Mouse (Mus musculus) thymus, postnatal 14 days (tissue): ENCODE measurements around the gene Isyna1.
"Not testable (repeated sequence)": the region's sequence is repeated elsewhere in the genome, so short reads cannot be mapped to it uniquely, and the experiment has no call there.

Experiments used
- DNase-seq: peaks from one replicate; pipeline ENCODE4 v3.0.0; 2021

The Isyna1 gene

GRCm38 (mm10) chr8:70577207-70577606 is 17.0 kb upstream of the Isyna1 start:
- DNase-seq = no peak

GRCm38 (mm10) chr8:70583476-70584387 is 10.4 kb upstream of the Isyna1 start:
- DNase-seq = no peak

GRCm38 (mm10) chr8:70584606-70585257 is 9.4 kb upstream of the Isyna1 start:
- DNase-seq = no peak

GRCm38 (mm10) chr8:70585258-70585652 is 8.9 kb upstream of the Isyna1 start:
- peak; percentile 61 for DNase-seq

- DNase-seq = not testable (repeated sequence)
These were observed 6.2 kb upstream of the Isyna1 start for GRCm38 (mm10) chr8:70587955-70588354.

- DNase-seq = no peak
These were observed 2.6 kb upstream of the Isyna1 start for GRCm38 (mm10) chr8:70591569-70591968.

GRCm38 (mm10) chr8:70593173-70593572 is 1.0 kb upstream of the Isyna1 start:
- no peak for DNase-seq

- peak; percentile 56 for DNase-seq
These were observed 720 bp downstream of the Isyna1 start for GRCm38 (mm10) chr8:70594621-70595564.

- DNase-seq = no peak
These were observed 1.6 kb downstream of the Isyna1 start for GRCm38 (mm10) chr8:70595811-70596210.

- no peak for DNase-seq
These were observed 2.0 kb downstream of the Isyna1 start for GRCm38 (mm10) chr8:70596216-70596615.

GRCm38 (mm10) chr8:70596775-70597416 is 2.7 kb downstream of the Isyna1 start:
- DNase-seq = peak; percentile 69

- DNase-seq = no peak
These were observed 3.5 kb downstream of the Isyna1 start for GRCm38 (mm10) chr8:70597417-70598272.

- no peak for DNase-seq
These were observed 4.1 kb downstream of the Isyna1 start for GRCm38 (mm10) chr8:70598283-70598682.

GRCm38 (mm10) chr8:70598722-70599121 is 4.5 kb downstream of the Isyna1 start:
- DNase-seq = no peak

- DNase-seq = no peak
These were observed 5.5 kb downstream of the Isyna1 start for GRCm38 (mm10) chr8:70599507-70600290.

- DNase-seq = peak; percentile 45
These were observed 6.5 kb downstream of the Isyna1 start for GRCm38 (mm10) chr8:70600473-70601270.

- peak; percentile 78 for DNase-seq
These were observed 7.1 kb downstream of the Isyna1 start for GRCm38 (mm10) chr8:70601271-70601649.

GRCm38 (mm10) chr8:70602139-70602811 is 8.1 kb downstream of the Isyna1 start:
- no peak for DNase-seq

GRCm38 (mm10) chr8:70604558-70604957 is 10.4 kb downstream of the Isyna1 start:
- DNase-seq = no peak
